Mouse (Mus musculus) heart, embryonic 14.5 days (tissue): ENCODE measurements around the gene Apobec3. TPM values are rescaled to one million over a fixed set of nuclear protein-coding genes. Genes with fewer than 3 reads are reported as not detected.
"Not testable (repeated sequence)": the region's sequence is repeated elsewhere in the genome, so short reads cannot be mapped to it uniquely, and the experiment has no call there.

Source experiments
- ATAC-seq: fragments of 200-750 bp; cut with Nextera tagmentation; 2 replicates; pipeline ENCODE4 v1.8.0; 2017; ENCODE audit warnings: low read depth, moderate TSS enrichment; ENCODE audit not compliant: insufficient number of reproducible peaks, insufficient read depth, low FRiP score
- H3K27ac ChIP-seq, 2 experiments: fragments of 200-500 bp in 1 of 2; fragments of 300-500 bp in 1 of 2; sonication (generic) in 1 of 2; replicated peaks in 1 of 2; 2 replicates each; pipeline ENCODE4 v1.5.1; 2012 to 2014; ENCODE audit warnings: low read depth in 2 of 2, low read length in 2 of 2, control low read depth in 1 of 2, mild to moderate bottlenecking in 1 of 2, mixed read lengths in 1 of 2; ENCODE audit not compliant: control insufficient read depth in 1 of 2, insufficient read depth in 1 of 2
- H3K27me3 ChIP-seq: fragments of 300-500 bp; sonication (generic); 2 replicates; pipeline ENCODE4 v1.6.1; 2014; ENCODE audit warnings: mild to moderate bottlenecking, low read length, control low read depth; ENCODE audit not compliant: control insufficient read depth, insufficient read depth
- H3K36me3 ChIP-seq: fragments of 300-500 bp; sonication (generic); 2 replicates; pipeline ENCODE4 v1.6.1; 2014; ENCODE audit warnings: mild to moderate bottlenecking, control low read depth, low read length, mixed read lengths; ENCODE audit not compliant: control insufficient read depth, insufficient read depth
- H3K4me1 ChIP-seq, 2 experiments: fragments of 200-500 bp in 1 of 2; fragments of 300-500 bp in 1 of 2; sonication (generic) in 1 of 2; 2 replicates each; pipeline ENCODE4 v1.6.1; 2012 to 2014; ENCODE audit warnings: low read length in 2 of 2, control low read depth in 1 of 2, mixed read lengths in 1 of 2; ENCODE audit not compliant: control insufficient read depth in 2 of 2, insufficient read depth in 2 of 2
- H3K4me2 ChIP-seq: fragments of 300-500 bp; sonication (generic); 2 replicates; pipeline ENCODE4 v1.6.1; 2014; ENCODE audit warnings: mild to moderate bottlenecking, low read length
- H3K4me3 ChIP-seq, 2 experiments: fragments of 200-500 bp in 1 of 2; fragments of 300-500 bp in 1 of 2; sonication (generic) in 1 of 2; 2 replicates each; pipeline ENCODE4 v1.5.1; 2012 to 2014; ENCODE audit warnings: low read length in 2 of 2, mild to moderate bottlenecking in 2 of 2, control low read depth in 1 of 2, low read depth in 1 of 2, moderate library complexity in 1 of 2; ENCODE audit not compliant: control insufficient read depth in 1 of 2, insufficient read depth in 1 of 2
- H3K9ac ChIP-seq: fragments of 300-500 bp; sonication (generic); 2 replicates; pipeline ENCODE4 v1.6.1; 2014; ENCODE audit warnings: mild to moderate bottlenecking, low read length
- H3K9me3 ChIP-seq: fragments of 300-500 bp; sonication (generic); 2 replicates; pipeline ENCODE4 v1.6.1; 2016; ENCODE audit warnings: low read length, control low read depth; ENCODE audit not compliant: control insufficient read depth
- WGBS: fragments of 180-500 bp; shearing (Covaris S2); extraction: QIAGEN DNeasy Blood & Tissue Kit; methylation state at CpG from one replicate; pipeline ENCODE4 v1.1.7; 2014; 5-methylcytosine and 5-hydroxymethylcytosine counted together
- polyA plus RNA-seq: library from polyadenylated mRNA; unstranded; fragments of >200 nt; fragmentation: Nextera tagmentation; extraction: Ambion mirVana; gene quantifications from 2 replicates; pipeline ENCODE4 v1.2.1, GENCODE M21; 2014

Gene Apobec3
- polyA plus RNA-seq, 1 experiment from 2014 or later = 13.3 TPM

DNA sequence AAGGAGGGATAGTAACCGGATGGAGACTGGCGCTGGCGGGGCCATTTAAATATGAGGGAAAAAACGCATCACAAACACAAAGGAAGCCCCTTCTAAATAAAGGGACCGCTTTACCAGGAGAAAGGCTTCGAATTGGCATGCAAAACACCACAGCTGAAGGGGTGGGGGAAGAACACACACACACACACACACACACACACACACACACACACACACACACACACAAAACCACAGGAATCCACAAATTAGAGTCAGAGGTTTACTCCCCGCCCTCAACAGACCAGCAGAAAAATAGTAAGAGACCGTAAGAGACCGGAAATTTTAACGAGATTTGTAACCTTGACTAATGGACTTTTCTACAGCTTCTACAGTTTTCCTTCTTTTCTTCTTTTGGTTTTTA lies 43.3 kb downstream of the Apobec3 start:
- Histone ChIP-seq H3K4me2 (no peak overlapping the region), H3K4me3 (no peak overlapping the region), H3K9me3 (no peaks in the 10 kb centered on the region), H3K36me3 (no peaks in the 10 kb centered on the region), H3K27ac (no peak overlapping the region), H3K9ac (no peak overlapping the region), H3K4me1 (peaks cover 3% of the 10 kb centered on the region in 2 experiments; a peak in 2 of 4 replicates), H3K27me3 (peaks cover 54% of the 10 kb centered on the region)
- WGBS = 12% methylated on average over 10 of the region's 10 CpGs
- no peak for ATAC-seq

DNA sequence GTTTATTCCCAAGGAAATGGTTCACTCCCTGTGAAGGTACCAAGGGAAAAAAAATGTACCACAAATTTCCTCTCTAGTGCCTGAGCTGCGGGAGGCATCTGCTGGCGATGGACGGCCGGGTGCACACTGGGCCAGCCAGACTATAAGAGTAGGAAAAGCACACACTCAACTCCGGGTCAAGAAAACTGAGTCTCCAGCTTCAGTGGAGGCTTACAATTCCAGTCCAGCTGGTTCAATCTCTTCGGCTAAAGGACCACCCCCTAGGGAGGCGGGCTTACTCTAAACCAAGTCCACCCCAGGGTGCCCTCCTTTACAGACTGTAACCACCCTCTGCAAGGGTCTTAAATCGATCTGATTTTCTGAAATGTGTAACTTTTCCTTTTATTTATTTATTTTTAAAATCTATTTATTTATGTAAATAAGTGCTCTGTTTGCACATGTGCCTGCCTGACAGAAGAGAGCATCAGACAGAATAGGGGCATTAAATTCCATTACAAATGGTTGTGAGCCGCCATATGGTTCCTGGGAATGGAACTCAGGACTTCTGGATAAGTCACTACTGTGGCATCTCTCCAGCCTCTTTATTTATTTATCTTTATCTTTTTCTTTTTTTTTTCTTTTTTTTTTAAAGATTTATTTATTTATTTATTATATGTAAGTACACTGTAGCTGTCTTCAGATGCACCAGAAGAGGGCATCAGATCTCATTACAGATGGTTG lies 44.4 kb downstream of the Apobec3 start:
- ATAC-seq = no peak
- Histone ChIP-seq H3K4me3 (no peak overlapping the region), H3K36me3 (no peaks in the 10 kb centered on the region), H3K9me3 (no peaks in the 10 kb centered on the region), H3K9ac (no peak overlapping the region), H3K4me1 (peaks cover 3% of the 10 kb centered on the region in 2 experiments; a peak in 2 of 4 replicates), H3K4me2 (no peak overlapping the region), H3K27me3 (peaks cover 48% of the 10 kb centered on the region), H3K27ac (no peak overlapping the region)
- WGBS = 37% methylated on average over 9 of the region's 9 CpGs

DNA sequence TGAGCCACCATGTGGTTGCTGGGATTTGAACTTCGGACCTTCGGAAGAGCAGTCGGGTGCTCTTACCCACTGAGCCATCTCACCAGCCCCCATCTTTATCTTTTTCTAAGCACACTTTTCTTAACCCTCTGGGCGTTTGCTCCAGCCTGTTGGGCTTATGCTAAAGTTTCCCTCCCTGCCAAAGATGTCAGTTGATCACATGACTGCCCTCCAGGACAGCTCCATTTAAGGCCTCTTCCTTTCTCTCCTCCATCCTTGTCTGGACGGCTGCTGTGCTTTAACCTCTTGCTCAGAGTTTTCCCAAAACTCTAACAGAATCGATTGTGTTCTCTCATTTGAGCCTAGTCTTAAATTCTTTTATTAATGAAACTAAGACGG lies 44.9 kb downstream of the Apobec3 start:
- WGBS = 72% methylated on average over 7 of the region's 7 CpGs
- H3K4me1 ChIP-seq = peaks cover 3% of the 10 kb centered on the region in 2 experiments; a peak in 2 of 4 replicates
- H3K4me3 ChIP-seq = no peak overlapping the region
- no peak overlapping the region for H3K9ac ChIP-seq
- no peak for ATAC-seq
- H3K9me3 ChIP-seq = no peaks in the 10 kb centered on the region
- H3K27me3 ChIP-seq = peaks cover 43% of the 10 kb centered on the region
- no peaks in the 10 kb centered on the region for H3K36me3 ChIP-seq
- no peak overlapping the region for H3K27ac ChIP-seq
- H3K4me2 ChIP-seq = no peak overlapping the region

DNA sequence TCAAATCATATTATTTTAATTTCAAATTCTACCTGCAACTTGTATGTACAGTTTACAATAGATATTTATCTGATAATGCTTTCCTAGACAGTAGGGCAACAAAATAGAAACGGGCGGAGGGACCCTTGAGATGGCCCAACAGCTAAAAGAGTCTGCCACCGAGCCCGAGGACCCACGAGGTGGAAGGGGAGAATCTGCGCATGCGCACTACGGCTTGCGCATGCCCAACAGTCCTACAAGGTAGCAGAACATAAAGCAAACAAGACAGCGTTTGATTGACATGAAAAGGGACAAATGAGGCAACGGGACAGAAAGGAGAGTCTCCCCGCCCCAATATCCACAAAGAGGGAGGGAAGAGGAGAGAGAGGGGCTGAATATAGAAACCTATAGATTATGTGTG lies 47.6 kb downstream of the Apobec3 start:
- ATAC-seq = no peak
- Histone ChIP-seq H3K27me3 (peaks cover 20% of the 10 kb centered on the region), H3K4me3 (no peak overlapping the region), H3K36me3 (no peaks in the 10 kb centered on the region), H3K27ac (no peak overlapping the region), H3K9me3 (no peaks in the 10 kb centered on the region), H3K4me2 (no peak overlapping the region), H3K9ac (no peak overlapping the region), H3K4me1 (no peaks in the 10 kb centered on the region)
- WGBS = 84% methylated on average over 12 of the region's 12 CpGs

DNA sequence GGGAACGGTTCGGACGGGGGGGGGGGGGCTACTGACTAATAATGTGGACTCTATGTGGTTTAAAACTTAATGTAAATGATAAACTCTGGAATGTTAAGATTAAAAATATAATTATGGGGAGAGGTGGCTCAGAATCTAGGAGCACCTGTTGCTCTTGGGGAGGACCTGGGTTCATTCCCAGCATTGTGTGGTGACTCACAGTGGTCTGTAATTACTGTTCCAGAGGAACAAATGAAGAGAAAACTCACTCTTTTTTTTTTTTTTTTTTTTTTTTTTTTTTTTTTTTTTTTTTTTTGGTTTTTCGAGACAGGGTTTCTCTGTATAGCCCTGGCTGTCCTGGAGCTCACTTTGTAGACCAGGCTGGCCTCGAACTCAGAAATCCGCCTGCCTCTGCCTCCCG lies 48.0 kb downstream of the Apobec3 start:
- not testable (repeated sequence) for H3K4me2 ChIP-seq, H3K36me3 ChIP-seq, H3K9ac ChIP-seq, H3K4me3 ChIP-seq, H3K27ac ChIP-seq, H3K4me1 ChIP-seq, ATAC-seq, H3K9me3 ChIP-seq
- 75% methylated on average over 3 of the region's 7 CpGs for WGBS
- peaks cover 15% of the 10 kb centered on the region; the same call in 1 of the 2 replicates for H3K27me3 ChIP-seq

DNA sequence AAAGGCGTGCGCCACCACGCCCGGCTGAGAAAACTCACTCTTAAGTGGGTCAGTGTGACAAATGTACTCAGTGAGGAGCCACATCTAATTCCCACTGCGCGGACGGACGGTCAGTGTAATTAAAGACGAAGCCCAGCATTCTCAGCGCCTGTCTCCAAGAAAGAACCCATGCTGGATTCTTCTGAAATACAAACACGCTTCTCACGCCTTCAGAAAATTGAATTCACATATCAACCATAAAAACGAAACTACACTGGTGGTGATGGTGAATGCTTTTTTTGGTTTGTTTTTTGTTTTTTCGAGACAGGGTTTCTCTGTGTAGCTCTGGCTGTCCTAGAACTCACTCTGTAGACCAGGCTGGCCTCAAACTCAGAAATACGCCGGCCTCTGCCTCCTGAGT lies 48.5 kb downstream of the Apobec3 start:
- Histone ChIP-seq H3K27ac (no peak overlapping the region), H3K4me1 (no peaks in the 10 kb centered on the region), H3K9ac (no peak overlapping the region), H3K27me3 (peaks cover 11% of the 10 kb centered on the region; the same call in 1 of the 2 replicates), H3K36me3 (no peaks in the 10 kb centered on the region), H3K4me3 (no peak overlapping the region), H3K9me3 (no peaks in the 10 kb centered on the region), H3K4me2 (no peak overlapping the region)
- 85% methylated on average over 16 of the region's 16 CpGs for WGBS
- ATAC-seq = no peak

DNA sequence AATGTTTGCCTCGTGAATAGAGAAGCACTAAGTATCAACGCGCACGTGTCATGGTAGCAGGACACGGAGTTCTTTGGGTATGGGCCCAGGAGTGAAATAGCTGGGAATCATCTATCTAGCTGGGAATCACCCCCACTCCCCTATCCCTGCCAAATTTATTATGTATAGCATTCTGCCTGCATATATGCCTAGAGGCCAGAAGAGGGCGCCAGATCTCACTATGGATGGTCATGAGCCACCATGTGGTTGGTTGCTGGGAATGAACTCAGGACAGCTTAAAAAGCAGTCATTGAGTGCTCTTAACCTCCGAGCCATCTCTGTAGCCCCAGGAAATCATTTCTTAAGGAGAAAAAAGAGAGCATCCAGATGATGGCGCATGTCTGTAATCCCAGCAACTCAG lies 49.5 kb downstream of the Apobec3 start:
- WGBS = 17% methylated on average over 8 of the region's 8 CpGs
- Histone ChIP-seq H3K9me3 (no peaks in the 10 kb centered on the region), H3K27ac (no peak overlapping the region), H3K27me3 (peaks cover under 1% of the 10 kb centered on the region; the same call in 1 of the 2 replicates), H3K9ac (no peak overlapping the region), H3K4me1 (no peaks in the 10 kb centered on the region), H3K36me3 (no peaks in the 10 kb centered on the region), H3K4me3 (no peak overlapping the region), H3K4me2 (no peak overlapping the region)
- ATAC-seq = no peak

DNA sequence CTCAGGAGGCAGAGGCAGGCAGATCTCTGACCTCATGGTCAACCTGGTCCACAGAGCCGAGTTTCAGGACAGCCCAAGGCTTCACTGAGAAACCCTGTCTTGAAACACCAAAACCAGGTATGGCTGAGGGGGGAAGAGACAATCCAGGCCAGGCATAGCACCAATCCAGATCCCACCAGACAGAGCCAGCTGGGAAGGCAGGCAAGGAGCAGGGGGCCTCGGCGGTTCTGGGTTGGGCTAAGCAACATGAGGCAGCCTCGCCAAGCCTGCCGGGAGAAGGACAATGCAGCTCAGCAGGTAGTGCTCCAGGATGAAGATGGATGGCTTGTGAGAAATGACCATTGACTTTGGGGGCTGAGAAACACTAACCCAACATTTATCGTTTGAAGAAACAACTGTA lies 51.1 kb downstream of the Apobec3 start:
- no peaks in the 10 kb centered on the region for H3K27me3 ChIP-seq
- H3K36me3 ChIP-seq = no peaks in the 10 kb centered on the region
- WGBS = 91% methylated on average over 6 of the region's 6 CpGs
- H3K27ac ChIP-seq = no peak overlapping the region
- H3K9me3 ChIP-seq = no peaks in the 10 kb centered on the region
- H3K9ac ChIP-seq = no peak overlapping the region
- no peak overlapping the region for H3K4me2 ChIP-seq
- ATAC-seq = no peak
- no peaks in the 10 kb centered on the region for H3K4me1 ChIP-seq
- no peak overlapping the region for H3K4me3 ChIP-seq
